Mouse (Mus musculus) A20 (cell line): Measurements from ENCODE around the gene Tmem255b.

Experiments
- DNase-seq: peaks from one replicate; pipeline ENCODE4 v3.0.0-alpha.2; 2011; ENCODE audit warnings: low read depth, low spot score

Gene Tmem255b

GRCm38 (mm10) chr8:13446456-13446855 is 11.5 kb downstream of the Tmem255b start:
- DNase-seq = no peak

GRCm38 (mm10) chr8:13448145-13448544 is 13.2 kb downstream of the Tmem255b start:
- peak; percentile 29 for DNase-seq

- no peak for DNase-seq
Observed at GRCm38 (mm10) chr8:13451747-13452277, 16.8 kb downstream of the Tmem255b start.

- DNase-seq = no peak
Observed at GRCm38 (mm10) chr8:13454341-13455113, 19.5 kb downstream of the Tmem255b start.

- DNase-seq = peak; percentile 27
Observed at GRCm38 (mm10) chr8:13455295-13455694, 20.3 kb downstream of the Tmem255b start.

- DNase-seq = no peak
Observed at GRCm38 (mm10) chr8:13459431-13459830, 24.4 kb downstream of the Tmem255b start.

GRCm38 (mm10) chr8:13461085-13461765 is 26.2 kb downstream of the Tmem255b start:
- no peak for DNase-seq

- DNase-seq = peak; percentile 60
Observed at GRCm38 (mm10) chr8:13461843-13462242, 26.9 kb downstream of the Tmem255b start.

- DNase-seq = no peak
Observed at GRCm38 (mm10) chr8:13462392-13462791, 27.4 kb downstream of the Tmem255b start.

GRCm38 (mm10) chr8:13465324-13465723 is 30.3 kb downstream of the Tmem255b start:
- no peak for DNase-seq

GRCm38 (mm10) chr8:13466989-13467388 is 32.0 kb downstream of the Tmem255b start:
- DNase-seq = peak; percentile 10

GRCm38 (mm10) chr8:13468737-13469136 is 33.7 kb downstream of the Tmem255b start:
- DNase-seq = no peak

GRCm38 (mm10) chr8:13471484-13471883 is 36.5 kb downstream of the Tmem255b start:
- DNase-seq = no peak

GRCm38 (mm10) chr8:13472284-13472683 is 37.3 kb downstream of the Tmem255b start:
- no peak for DNase-seq

GRCm38 (mm10) chr8:13475892-13476291 is 40.9 kb downstream of the Tmem255b start:
- DNase-seq = no peak

GRCm38 (mm10) chr8:13481089-13481554 is 46.1 kb downstream of the Tmem255b start:
- no peak for DNase-seq

GRCm38 (mm10) chr8:13481596-13481995 is 46.6 kb downstream of the Tmem255b start:
- no peak for DNase-seq

- no peak for DNase-seq
Observed at GRCm38 (mm10) chr8:13482101-13482801, 47.3 kb downstream of the Tmem255b start.

- DNase-seq = no peak
Observed at GRCm38 (mm10) chr8:13483191-13483590, 48.2 kb downstream of the Tmem255b start.

GRCm38 (mm10) chr8:13489351-13489750 is 54.4 kb downstream of the Tmem255b start:
- no peak for DNase-seq

GRCm38 (mm10) chr8:13489986-13490910 is 55.3 kb downstream of the Tmem255b start:
- no peak for DNase-seq
